Mouse (Mus musculus): ENCODE data around the gene Gsg1l.

Gene Gsg1l

GRCm38 (mm10) chr7:126080949-126081654, 1.1 kb downstream of the Gsg1l start:
- no peak for DNase-seq (ENCODE audit: low read depth)

- DNase-seq (ENCODE audit: low read depth): no peak
Observed at GRCm38 (mm10) chr7:126076935-126077334, 5.3 kb downstream of the Gsg1l start.

- DNase-seq (ENCODE audit: low read depth): no peak
Observed at GRCm38 (mm10) chr7:126075058-126075457, 7.2 kb downstream of the Gsg1l start.

DNA sequence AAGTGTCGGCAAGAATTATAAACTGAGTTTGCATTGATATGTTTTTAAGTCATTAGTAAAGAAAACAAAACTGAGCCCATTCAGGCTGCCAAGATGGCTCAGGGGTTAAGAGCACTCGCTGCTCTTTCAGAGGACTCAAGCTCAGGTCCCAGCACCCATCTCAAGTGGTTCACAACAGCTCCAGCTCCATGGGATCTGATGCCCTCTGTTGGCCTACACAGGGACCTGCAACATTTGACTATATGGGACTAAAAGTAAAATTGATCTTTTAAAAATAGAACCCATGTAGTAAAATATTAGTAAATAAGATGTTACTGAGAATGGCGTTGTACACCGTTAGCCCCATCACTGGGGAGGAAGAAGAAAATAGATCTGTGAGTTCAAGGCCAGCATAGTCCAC, 11.9 kb downstream of the Gsg1l start:
- DNase-seq (ENCODE audit: low read depth): no peak

DNA sequence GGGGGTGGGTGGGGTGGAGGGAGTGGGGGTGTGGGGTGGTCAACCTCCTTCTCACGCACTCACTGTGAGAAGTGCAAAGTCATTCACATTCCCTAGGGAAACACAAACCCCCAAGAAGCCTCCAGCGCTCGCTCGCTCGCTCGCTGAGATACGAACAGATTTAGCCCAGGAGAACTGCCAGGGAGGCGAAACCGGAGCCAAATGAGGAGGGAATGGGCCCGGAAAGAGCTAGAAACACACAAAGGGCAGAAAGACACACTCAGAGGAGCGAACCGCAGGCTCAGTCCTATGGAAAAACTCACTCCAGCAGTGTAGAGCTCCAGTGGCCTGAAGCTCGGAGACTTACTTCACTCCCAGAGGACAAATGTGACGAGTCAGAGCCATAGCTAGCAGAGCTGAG, 15.4 kb downstream of the Gsg1l start:
- DNase-seq (ENCODE audit: low read depth): no peak

DNA sequence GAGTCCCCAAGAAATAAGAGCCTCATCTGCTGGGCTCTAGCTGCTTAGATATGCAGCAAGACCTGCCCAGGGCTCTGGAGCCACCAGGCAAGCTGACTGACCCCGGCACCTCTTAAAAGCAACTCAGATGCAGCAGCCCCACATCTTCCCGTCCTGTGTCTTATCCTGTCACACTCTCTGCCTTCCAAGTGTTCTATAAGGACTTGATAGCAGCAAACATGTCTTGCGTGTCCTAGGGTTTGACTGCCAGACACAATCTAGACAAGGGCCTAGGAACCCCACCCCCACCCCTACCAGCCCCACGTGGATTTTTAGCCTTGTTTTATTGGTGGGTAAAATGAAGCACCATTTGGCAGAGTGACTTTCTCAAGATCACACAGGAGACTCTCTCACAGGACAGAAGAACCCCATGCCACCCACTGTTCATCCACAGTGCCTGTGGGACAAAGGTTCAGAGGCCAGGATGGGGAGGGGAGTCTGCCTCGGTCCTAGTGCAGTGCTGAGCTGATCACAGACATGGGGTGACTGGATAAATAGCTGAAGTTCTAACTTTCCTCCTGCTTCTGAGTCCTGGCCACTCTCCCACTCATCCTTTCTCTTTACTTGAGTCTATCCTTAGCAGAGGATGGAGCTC, 16.9 kb downstream of the Gsg1l start:
- no peak for DNase-seq (ENCODE audit: low read depth)

DNA sequence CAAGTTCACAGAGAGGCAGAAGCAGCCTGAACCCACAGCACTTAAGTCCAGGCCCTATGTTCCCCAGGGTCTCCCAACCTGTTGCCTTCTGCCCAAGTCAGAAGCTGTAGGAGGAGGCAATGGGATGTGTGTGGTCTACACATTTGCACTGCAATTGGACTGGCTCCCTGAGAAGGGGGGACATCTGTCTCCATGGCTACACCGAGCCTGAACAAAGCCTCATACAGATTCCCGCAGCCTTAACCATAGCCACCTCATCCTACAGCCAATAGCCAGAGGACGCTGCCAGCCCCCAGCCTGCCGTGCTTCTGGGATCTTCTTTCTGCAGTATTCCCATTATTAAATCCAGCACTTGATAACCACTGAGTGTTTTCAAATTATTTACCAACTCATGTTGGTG, 20.0 kb downstream of the Gsg1l start:
- DNase-seq (ENCODE audit: low read depth): no peak

GRCm38 (mm10) chr7:126058918-126059317, 23.3 kb downstream of the Gsg1l start:
- no peak for DNase-seq (ENCODE audit: low read depth)

GRCm38 (mm10) chr7:126057332-126057914, 24.8 kb downstream of the Gsg1l start:
- DNase-seq (ENCODE audit: low read depth): no peak

- no peak for DNase-seq (ENCODE audit: low read depth)
Observed at GRCm38 (mm10) chr7:126054574-126054973, 27.6 kb downstream of the Gsg1l start.

GRCm38 (mm10) chr7:126053618-126054017, 28.6 kb downstream of the Gsg1l start:
- no peak for DNase-seq (ENCODE audit: low read depth)

GRCm38 (mm10) chr7:126051910-126052309, 30.3 kb downstream of the Gsg1l start:
- no peak for DNase-seq (ENCODE audit: low read depth)

- DNase-seq (ENCODE audit: low read depth): no peak
Observed at GRCm38 (mm10) chr7:126045077-126045476, 37.1 kb downstream of the Gsg1l start.

- DNase-seq (ENCODE audit: low read depth): peak; percentile 4
Observed at GRCm38 (mm10) chr7:126042306-126042705, 39.9 kb downstream of the Gsg1l start.

DNA sequence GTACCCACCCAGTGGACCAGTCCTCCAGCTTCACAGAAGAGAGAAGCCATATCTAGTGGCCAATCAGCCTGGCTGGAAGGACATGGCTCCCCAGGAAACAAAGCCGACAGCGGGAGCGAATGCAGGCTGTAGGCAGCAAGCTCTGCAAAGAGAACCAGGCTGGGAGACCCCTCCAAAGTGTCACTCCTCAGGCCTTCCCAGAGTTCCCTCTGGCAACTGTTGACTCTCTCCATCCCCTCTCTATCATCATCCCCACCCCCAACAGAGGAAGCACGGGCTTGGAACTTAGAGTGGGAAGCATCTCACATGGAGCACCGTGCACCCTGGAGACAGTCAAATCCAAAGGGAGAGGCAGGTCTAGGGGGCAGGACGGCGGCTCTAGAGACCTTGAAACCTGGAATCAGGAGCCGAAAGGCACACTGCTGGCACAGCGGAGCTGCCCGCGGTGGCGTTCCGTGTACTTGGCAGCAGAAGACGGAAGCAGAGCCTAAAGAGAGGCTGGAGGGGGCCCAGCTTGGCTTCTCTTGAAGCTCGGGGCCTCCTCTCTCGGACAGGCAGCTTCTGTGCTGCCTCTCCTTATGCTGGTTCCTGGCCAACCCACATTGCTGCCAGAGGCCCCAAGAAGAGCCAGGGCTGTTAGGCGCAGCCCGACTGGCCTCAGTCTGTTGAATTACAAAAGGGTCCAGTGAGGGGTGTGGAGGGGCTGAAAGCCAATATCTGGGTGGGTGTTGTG, 41.3 kb downstream of the Gsg1l start:
- DNase-seq (ENCODE audit: low read depth): no peak

GRCm38 (mm10) chr7:126039847-126040246, 42.4 kb downstream of the Gsg1l start:
- DNase-seq (ENCODE audit: low read depth): no peak

DNA sequence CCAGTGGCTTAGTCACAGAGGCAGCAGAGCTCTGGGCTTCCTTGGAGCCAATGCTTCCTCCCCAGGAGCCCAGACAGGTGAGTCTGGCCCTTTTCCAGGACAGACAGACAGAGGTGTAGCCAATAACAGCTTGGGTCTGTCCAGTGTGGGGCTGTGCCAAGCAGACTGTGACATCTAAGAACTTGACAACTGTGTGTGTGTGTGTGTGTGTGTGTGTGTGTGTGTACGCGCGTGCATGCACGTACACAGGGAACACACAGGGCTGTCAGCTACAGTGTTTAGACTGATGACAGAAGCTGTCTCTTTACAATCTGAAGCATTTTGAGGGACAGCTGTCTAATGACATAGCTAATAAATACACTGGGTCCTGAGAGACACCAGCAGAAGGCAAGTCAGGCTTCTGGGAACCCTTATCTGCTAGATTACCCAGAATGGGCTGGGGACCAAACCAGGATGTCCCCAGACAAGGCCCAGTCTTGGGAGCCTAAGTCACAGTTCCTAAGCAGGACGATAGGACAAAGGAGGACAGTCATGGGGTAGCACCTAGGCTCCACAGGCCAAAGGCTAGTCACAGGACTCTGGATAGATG, 42.9 kb downstream of the Gsg1l start:
- DNase-seq (ENCODE audit: low read depth): no peak

- no peak for DNase-seq (ENCODE audit: low read depth)
Observed at GRCm38 (mm10) chr7:126038366-126039246, 43.6 kb downstream of the Gsg1l start.

DNA sequence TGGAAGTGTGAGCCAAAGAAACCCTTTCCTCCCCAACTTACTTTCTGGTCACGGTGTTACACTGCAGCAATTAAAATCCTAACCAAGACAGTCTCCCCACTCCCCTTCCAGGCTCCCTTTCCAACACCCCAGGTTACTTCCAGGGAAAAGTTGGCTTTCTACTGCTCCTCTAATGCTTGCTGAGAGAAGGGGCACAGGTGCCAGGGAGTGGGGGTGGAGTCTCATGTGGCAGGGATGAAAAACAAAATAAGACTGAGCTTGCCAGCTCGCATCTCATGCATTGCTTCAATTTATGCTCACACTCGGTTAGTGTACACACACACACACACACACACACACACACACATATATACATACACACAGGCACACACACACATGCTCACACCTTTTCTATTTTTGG, 46.9 kb downstream of the Gsg1l start:
- DNase-seq (ENCODE audit: low read depth): no peak

DNA sequence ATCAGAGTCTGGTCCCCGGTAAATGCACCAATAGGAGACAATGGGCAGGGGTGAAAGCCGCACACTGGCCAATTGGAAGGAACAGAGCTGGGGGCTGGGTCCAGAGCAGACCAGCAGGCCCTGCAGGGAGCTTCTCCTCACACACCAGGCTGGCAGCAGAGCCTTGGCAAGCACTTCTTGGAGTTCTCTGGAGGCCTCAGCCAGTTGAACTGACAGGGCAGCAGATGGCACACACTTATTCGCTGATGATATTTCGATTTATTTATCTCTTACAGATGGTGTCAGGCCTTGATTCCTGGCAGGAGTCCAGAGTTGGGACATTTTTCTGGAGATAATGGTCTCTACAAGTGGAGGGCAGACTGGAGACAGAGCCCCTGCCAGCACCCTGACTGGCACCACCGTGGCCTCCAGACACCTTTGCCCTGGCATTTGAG, 49.4 kb downstream of the Gsg1l start:
- DNase-seq (ENCODE audit: low read depth): no peak

DNA sequence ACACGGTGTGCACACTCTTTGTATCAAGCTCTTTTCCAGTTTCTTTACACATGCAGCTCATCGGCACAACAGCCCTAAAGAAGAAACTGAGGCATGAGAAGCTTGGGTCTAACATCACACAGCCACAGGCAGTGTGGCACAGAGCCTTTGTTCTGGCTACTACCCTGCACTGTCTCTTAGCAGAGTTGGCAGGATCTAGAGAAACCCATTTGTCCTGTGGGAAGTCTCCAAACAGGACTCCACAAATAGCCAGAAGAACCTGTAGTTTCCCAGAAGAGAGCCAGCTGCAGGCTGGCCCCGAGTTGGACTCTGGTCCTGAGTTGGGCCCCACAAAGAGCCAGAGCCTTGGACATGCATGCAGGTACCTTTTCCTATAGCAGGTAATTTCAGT, 49.9 kb downstream of the Gsg1l start:
- DNase-seq (ENCODE audit: low read depth): no peak

Data from induced T-regulatory cell, adult 2 months (primary cell).